Mouse (Mus musculus) lung, postnatal 0 days (tissue): Measurements from ENCODE around the gene Ccdc184.

ENCODE experiments used
- CTCF ChIP-seq: IDR thresholded peaks from 2 replicates; pipeline ENCODE4 v1.5.1; 2016; ENCODE audit warnings: antibody characterized with exemption, mild to moderate bottlenecking
- EP300 ChIP-seq: IDR thresholded peaks from 2 replicates; pipeline ENCODE4 v1.6.1; 2016; ENCODE audit warnings: antibody characterized with exemption, mild to moderate bottlenecking, control low read depth

DNA sequence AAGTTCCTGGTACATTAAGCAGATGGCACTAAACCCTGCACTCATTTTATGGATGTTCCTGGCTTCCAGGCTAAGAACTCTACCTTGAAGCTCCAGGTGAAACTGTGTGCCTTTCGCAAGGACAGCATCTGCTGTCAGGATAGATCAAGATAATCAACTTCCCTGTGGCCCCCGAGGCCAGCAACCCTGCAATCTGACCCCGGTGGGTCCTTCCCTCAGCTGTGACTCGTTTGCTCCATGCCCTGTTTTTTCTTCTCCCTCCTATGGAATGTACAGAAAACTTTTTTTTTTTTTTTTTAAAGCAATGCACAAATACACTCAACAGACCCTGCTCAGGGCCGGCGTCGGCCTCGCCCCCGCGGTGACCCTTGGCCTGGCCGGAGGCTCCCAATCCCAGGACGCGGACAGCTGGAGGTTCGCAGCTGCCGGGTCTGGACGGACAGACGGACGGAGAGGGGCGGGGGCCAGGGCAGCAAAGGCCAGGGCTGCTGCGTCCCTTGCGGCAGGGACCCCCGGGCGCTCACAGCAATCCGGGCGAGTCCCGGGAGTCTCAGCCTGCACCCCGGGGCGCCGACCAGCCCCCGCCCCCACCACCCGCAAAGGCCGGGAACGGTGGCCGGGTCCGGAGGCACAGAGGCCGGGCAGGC is 22.0 kb upstream of the Ccdc184 start:
- TF ChIP-seq CTCF (no peak), EP300 (no peak)
